Comparison of ENCODE assay signal across 16 mouse cellular contexts in the genomic region with DNA sequence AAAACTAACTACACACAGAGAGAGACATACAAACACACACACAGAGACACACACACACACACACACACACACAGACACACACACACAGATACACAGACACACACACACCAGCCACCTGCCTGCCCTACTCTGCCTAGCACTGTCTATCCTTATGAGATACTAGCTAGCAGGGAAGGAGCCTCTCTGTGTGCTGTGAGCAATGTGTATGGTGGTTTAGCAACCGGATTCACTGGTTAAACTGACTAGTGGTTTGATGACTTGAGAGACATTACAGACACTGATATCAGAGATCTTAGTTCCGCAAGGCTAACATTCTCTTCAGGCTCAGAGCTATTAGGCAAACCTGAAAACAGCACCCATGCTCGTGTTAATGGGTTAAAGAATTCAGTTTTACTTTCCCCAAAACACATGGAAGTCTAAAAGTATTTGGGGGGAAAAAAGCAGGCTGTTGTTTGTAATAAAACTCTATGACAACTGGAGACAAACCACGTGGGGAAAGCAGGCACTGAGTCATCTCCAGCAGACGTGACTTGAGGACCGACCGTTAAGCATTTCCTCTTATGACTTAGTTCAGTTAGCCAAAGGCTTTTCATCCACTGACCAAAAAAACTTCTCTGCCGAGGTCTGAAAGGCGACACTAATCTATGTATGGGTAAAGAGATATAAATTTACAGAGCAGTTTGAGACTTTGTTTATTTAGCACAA. TPM values are rescaled to one million over a fixed set of nuclear protein-coding genes. Genes with fewer than 3 reads are reported as not detected.
A peak's percentile ranks its signal among the peaks of the same experiment; 100 is the strongest.
DNase-seq lines count a peak whose midpoint lies in the region; ATAC-seq and TF ChIP-seq lines count a peak whose summit lies in the region.
"Had no signal": no experiment of that assay in that cellular context is flagged by ENCODE, and none has a peak within 500 bp of the region (broad histone marks: within the 10 kb centered on the region; RNA-seq: fewer than 3 reads in every experiment).

No protein-coding gene starts in this region.

- intact Hi-C loops in left cerebral cortex, adult 2 months (cut with DNase I), result no loop called here

- TF ChIP-seq CTCF in left cerebral cortex, adult 2 months (IDR thresholded peaks at IDR 0.05), result no peak

- no peak overlapping the region for H3K27ac ChIP-seq in left cerebral cortex, adult 2 months
- H3K27ac ChIP-seq: forebrain, embryonic 10.5 days; hindbrain, embryonic 15.5 days; midbrain, embryonic 10.5 days; neural tube, embryonic 13.5 days had no signal

- H3K4me3 ChIP-seq in megakaryocyte, embryonic 14.5 days (replicated peaks), result peak overlapping the region; percentile 86
- no peak overlapping the region for H3K4me3 ChIP-seq in left cerebral cortex, adult 2 months
- H3K4me3 ChIP-seq: forebrain, embryonic 10.5 days; hindbrain, embryonic 15.5 days; midbrain, embryonic 10.5 days; neural tube, embryonic 13.5 days had no signal

- H3K9me3 ChIP-seq in megakaryocyte, embryonic 14.5 days, result no peaks in the 10 kb centered on the region
- H3K9me3 ChIP-seq: forebrain, embryonic 10.5 days; hindbrain, embryonic 15.5 days; midbrain, embryonic 10.5 days had no signal

- no peak for ATAC-seq in erythroid progenitor cell, adult 5-6 weeks (replicated peaks; ENCODE audit: low FRiP score, poor library complexity, severe bottlenecking)

- H3K36me3 ChIP-seq in megakaryocyte, embryonic 14.5 days (replicated peaks; ENCODE audit: low read length), result no peaks in the 10 kb centered on the region
- H3K36me3 ChIP-seq: forebrain, embryonic 10.5 days; hindbrain, embryonic 15.5 days; midbrain, embryonic 10.5 days; neural tube, embryonic 13.5 days had no signal

- peak; percentile 22 for DNase-seq in thymus, postnatal 0 days (ENCODE audit: low spot score)
- no peak for DNase-seq in thymus, adult 18-20 months
- DNase-seq in c-Kit-positive CD71-negative TER-119-negative erythroid progenitor cells, embryonic 14.5 days (ENCODE audit: low read depth), result peak; percentile 54
- DNase-seq in cerebellum, adult 11-12 months, result no peak
- no peak for DNase-seq in left cerebral cortex, adult 2 months (ENCODE audit: extremely low spot score in 1 of 2, low spot score in 2 of 2)
- DNase-seq: adrenal gland, adult 2 months; cerebellum, adult 11 months; layer of hippocampus, adult 9-11 months; right cerebral cortex, adult 18-20 months; thymus, postnatal 4 days had no signal

- peaks cover 17% of the 10 kb centered on the region for H3K4me1 ChIP-seq in megakaryocyte, embryonic 14.5 days
- H3K4me1 ChIP-seq: forebrain, embryonic 10.5 days; hindbrain, embryonic 15.5 days; midbrain, embryonic 10.5 days; neural tube, embryonic 13.5 days had no signal

- H3K27me3 ChIP-seq in megakaryocyte, embryonic 14.5 days (replicated peaks), result no peaks in the 10 kb centered on the region

RNA-seq across cellular contexts. Expression of a gene that starts 30.7 kb away (rescaled TPM):
- 0.37 and 0.52 TPM in 2 replicates for polyA plus RNA-seq in thymus, postnatal 0 days (2015; fragmentation: Nextera tagmentation; extraction: Ambion mirVana)
- 0.13 TPM in 1 of 2 replicates, not detected in the other for polyA plus RNA-seq in megakaryocyte, embryonic 14.5 days (2012; ENCODE audit: insufficient read depth, low replicate concordance)
- 11.2 and 12.2 TPM in 2 replicates for total RNA-seq in erythroid progenitor cell, adult 5-6 weeks (2015; ENCODE audit: low replicate concordance)
- total RNA-seq in erythroid progenitor cell, adult 5-6 weeks (2017; ENCODE audit: low replicate concordance), result 5.4 and 13.9 TPM in 2 replicates
- not detected for total RNA-seq in left cerebral cortex, adult 2 months (2021)
- polyA plus RNA-seq: adrenal gland, adult 2 months; hindbrain, embryonic 15.5 days had no signal

Comparison
In these comparisons a context has a peak if more than half of its experiments do, and no peak if none do; other contexts are left out.
1. DNase-seq: peak in thymus, postnatal 0 days (single experiment) and c-Kit-positive CD71-negative TER-119-negative erythroid progenitor cells, embryonic 14.5 days (single experiment); none in thymus, adult 18-20 months (0 of 2), cerebellum, adult 11-12 months (single experiment) and left cerebral cortex, adult 2 months (0 of 2).
2. RNA of a gene that starts 30.7 kb away (total RNA-seq): 5.4 to 13.9 TPM in erythroid progenitor cell, adult 5-6 weeks; not detected in left cerebral cortex, adult 2 months; every median in the first group is over 4 times any median in the second.